ENCODE assay signal across 27 mouse cellular contexts in the genomic region with DNA sequence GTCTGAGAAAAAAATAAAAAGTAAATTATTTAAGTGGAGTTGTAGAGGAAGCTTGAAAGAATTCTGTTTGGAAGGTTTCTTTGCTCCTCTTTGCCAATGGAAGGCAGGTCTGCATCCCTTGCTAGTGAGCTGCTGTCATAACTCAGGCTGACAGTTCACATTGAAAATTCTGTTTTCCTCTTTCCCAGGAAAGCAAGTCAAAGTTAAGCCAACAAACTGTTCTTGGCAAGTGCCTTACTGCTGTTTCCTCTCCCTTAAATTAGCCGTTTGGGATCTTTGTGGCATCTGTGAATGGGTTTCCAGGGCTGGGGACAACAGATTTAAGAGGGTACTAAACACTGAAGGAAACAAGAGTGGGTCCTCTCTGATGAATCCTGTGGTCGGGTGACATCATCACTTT.
DNase-seq lines count a peak whose midpoint lies in the region; ATAC-seq and TF ChIP-seq lines count a peak whose summit lies in the region.
"Had no signal": no experiment of that assay in that cellular context is flagged by ENCODE, and none has a peak within 500 bp of the region (broad histone marks: within the 10 kb centered on the region; RNA-seq: fewer than 3 reads in every experiment).

No protein-coding gene starts in this region.

- H3K9me3 ChIP-seq in kidney, postnatal 0 days (replicated peaks; ENCODE audit: low read length): no peaks in the 10 kb centered on the region
- H3K9me3 ChIP-seq in lung, embryonic 14.5 days (ENCODE audit: low read depth, low read length): no peaks in the 10 kb centered on the region
- H3K9me3 ChIP-seq in liver, embryonic 12.5 days (replicated peaks): no peaks in the 10 kb centered on the region
- H3K9me3 ChIP-seq: embryonic facial prominence, embryonic 12.5 days; embryonic facial prominence, embryonic 15.5 days; forebrain, embryonic 12.5 days; forebrain, embryonic 15.5 days; heart, embryonic 10.5 days; heart, embryonic 13.5 days had no signal

- ATAC-seq in kidney, postnatal 0 days (replicated peaks; ENCODE audit: low FRiP score, low read depth): no peak
- ATAC-seq in lung, embryonic 14.5 days (ENCODE audit: insufficient read depth): no peak
- no peak for ATAC-seq in liver, embryonic 12.5 days
- ATAC-seq: forebrain, embryonic 15.5 days had no signal

- H3K27ac ChIP-seq in kidney, adult 2 months (ENCODE audit: insufficient read depth, low read depth, low read length): no peak overlapping the region
- H3K27ac ChIP-seq in kidney, postnatal 0 days: no peak overlapping the region; the same call in 1 of the 2 replicates
- no peak overlapping the region for H3K27ac ChIP-seq in lung, embryonic 14.5 days (ENCODE audit: low read depth)
- no peak overlapping the region for H3K27ac ChIP-seq in liver, embryonic 12.5 days
- H3K27ac ChIP-seq: embryonic facial prominence, embryonic 12.5 days; embryonic facial prominence, embryonic 15.5 days; forebrain, embryonic 12.5 days; forebrain, embryonic 15.5 days; heart, adult 2 months; heart, embryonic 10.5 days; heart, embryonic 13.5 days; hindbrain, embryonic 14.5 days had no signal

- no peak for TF ChIP-seq CTCF in kidney, adult 2 months (conservative IDR thresholded peaks at IDR 0.05; ENCODE audit: insufficient read depth, insufficient read length, low read depth, low read length)
- no peak for TF ChIP-seq CTCF in kidney, postnatal 0 days (IDR thresholded peaks at IDR 0.05; ENCODE audit: low read depth)
- TF ChIP-seq CTCF in lung, embryonic 14.5 days (IDR thresholded peaks at IDR 0.05; ENCODE audit: low read depth): no peak

- H3K9ac ChIP-seq in kidney, postnatal 0 days (ENCODE audit: low read depth, low read length): no peak overlapping the region
- H3K9ac ChIP-seq in lung, embryonic 14.5 days: no peak overlapping the region
- no peak overlapping the region for H3K9ac ChIP-seq in liver, embryonic 12.5 days
- H3K9ac ChIP-seq: embryonic facial prominence, embryonic 12.5 days; embryonic facial prominence, embryonic 15.5 days; forebrain, embryonic 12.5 days; forebrain, embryonic 15.5 days; heart, embryonic 13.5 days; hindbrain, embryonic 14.5 days had no signal

- DNase-seq in kidney, adult 2 months: peak; percentile 42
- no peak for DNase-seq in kidney, adult 11 months
- peak; percentile 61 for DNase-seq in kidney, postnatal 0 days (ENCODE audit: low spot score)
- DNase-seq in kidney, adult 18-20 months: no peak
- peak; percentile 8 for DNase-seq in lung, embryonic 14.5 days
- no peak for DNase-seq in lung, adult 18-20 months
- peak; percentile 1 to 27 for DNase-seq in kidney, postnatal 36 days
- DNase-seq: adrenal gland, adult 2 months; adrenal gland, postnatal 14 days; B cell, adult 2 months; cerebellum, adult 11 months; cerebellum, adult 2 months; cerebellum, adult 9-11 months; cerebellum, postnatal 25 days; gastrocnemius, postnatal 10 days; gastrocnemius, postnatal 36 days; heart, adult 2 months; heart, postnatal 14 days; heart, postnatal 4 days had no signal

- no peaks in the 10 kb centered on the region for H3K36me3 ChIP-seq in kidney, adult 2 months (ENCODE audit: control insufficient read depth, insufficient read depth, low read length)
- H3K36me3 ChIP-seq in kidney, postnatal 0 days (ENCODE audit: insufficient read depth, low read length): no peaks in the 10 kb centered on the region
- H3K36me3 ChIP-seq in lung, embryonic 14.5 days (ENCODE audit: insufficient read depth): no peaks in the 10 kb centered on the region
- H3K36me3 ChIP-seq in liver, embryonic 12.5 days: no peaks in the 10 kb centered on the region
- H3K36me3 ChIP-seq: embryonic facial prominence, embryonic 12.5 days; embryonic facial prominence, embryonic 15.5 days; forebrain, embryonic 12.5 days; forebrain, embryonic 15.5 days; heart, embryonic 10.5 days; heart, embryonic 13.5 days had no signal

- H3K4me2 ChIP-seq in kidney, postnatal 0 days (ENCODE audit: low read length): no peak overlapping the region
- no peak overlapping the region for H3K4me2 ChIP-seq in lung, embryonic 14.5 days
- H3K4me2 ChIP-seq in liver, embryonic 12.5 days: no peak overlapping the region
- H3K4me2 ChIP-seq: embryonic facial prominence, embryonic 12.5 days; embryonic facial prominence, embryonic 15.5 days; forebrain, embryonic 12.5 days; forebrain, embryonic 15.5 days; heart, embryonic 13.5 days; hindbrain, embryonic 14.5 days had no signal

- no peak overlapping the region for H3K4me3 ChIP-seq in kidney, adult 2 months (ENCODE audit: insufficient read depth, low read depth, low read length)
- no peak overlapping the region for H3K4me3 ChIP-seq in kidney, postnatal 0 days (replicated peaks; ENCODE audit: low read depth, low read length)
- no peak overlapping the region for H3K4me3 ChIP-seq in lung, embryonic 14.5 days (ENCODE audit: low read depth, low read length)
- no peak overlapping the region for H3K4me3 ChIP-seq in liver, embryonic 12.5 days
- H3K4me3 ChIP-seq: embryonic facial prominence, embryonic 12.5 days; embryonic facial prominence, embryonic 15.5 days; forebrain, embryonic 12.5 days; forebrain, embryonic 15.5 days; heart, adult 2 months; heart, embryonic 10.5 days; heart, embryonic 13.5 days had no signal

- no peaks in the 10 kb centered on the region for H3K27me3 ChIP-seq in kidney, adult 2 months (replicated peaks; ENCODE audit: control insufficient read depth, insufficient read depth, low read length)
- no peaks in the 10 kb centered on the region for H3K27me3 ChIP-seq in kidney, postnatal 0 days (ENCODE audit: insufficient read depth, low read length)
- no peaks in the 10 kb centered on the region for H3K27me3 ChIP-seq in lung, embryonic 14.5 days (ENCODE audit: insufficient read depth, low read length)
- no peaks in the 10 kb centered on the region for H3K27me3 ChIP-seq in liver, embryonic 12.5 days (replicated peaks)
- H3K27me3 ChIP-seq: embryonic facial prominence, embryonic 12.5 days; embryonic facial prominence, embryonic 15.5 days; forebrain, embryonic 12.5 days; forebrain, embryonic 15.5 days; heart, embryonic 13.5 days had no signal

- no peaks in the 10 kb centered on the region for H3K4me1 ChIP-seq in kidney, adult 2 months (ENCODE audit: control insufficient read depth, insufficient read depth, low read length)
- no peaks in the 10 kb centered on the region for H3K4me1 ChIP-seq in kidney, postnatal 0 days (replicated peaks; ENCODE audit: insufficient read depth, low read length)
- peaks cover 2% of the 10 kb centered on the region; the same call in 1 of the 2 replicates for H3K4me1 ChIP-seq in lung, embryonic 14.5 days (ENCODE audit: insufficient read depth)
- no peaks in the 10 kb centered on the region for H3K4me1 ChIP-seq in liver, embryonic 12.5 days
- H3K4me1 ChIP-seq: embryonic facial prominence, embryonic 12.5 days; embryonic facial prominence, embryonic 15.5 days; forebrain, embryonic 12.5 days; forebrain, embryonic 15.5 days; heart, embryonic 10.5 days; heart, embryonic 13.5 days had no signal

- 17% methylated on average over 2 of the region's 2 CpGs for WGBS in kidney, adult 2 months
- 26% methylated on average over 2 of the region's 2 CpGs for WGBS in kidney, postnatal 0 days
- 27% methylated on average over 2 of the region's 2 CpGs for WGBS in lung, embryonic 14.5 days
- WGBS in liver, embryonic 12.5 days (ENCODE audit: insufficient replicate concordance): 36% methylated on average over 2 of the region's 2 CpGs

- TF ChIP-seq POLR2A in kidney, adult 2 months (IDR thresholded peaks at IDR 0.05; ENCODE audit: low read depth, low read length): no peak

Comparison
In these comparisons a context has a peak if more than half of its experiments do, and no peak if none do; other contexts are left out.
1. DNase-seq: peak in kidney, adult 2 months (single experiment), kidney, postnatal 0 days (single experiment), lung, embryonic 14.5 days (single experiment) and kidney, postnatal 36 days (2 of 2); none in kidney, adult 11 months (single experiment), kidney, adult 18-20 months (single experiment) and lung, adult 18-20 months (0 of 2).